Mouse (Mus musculus): ENCODE measurements around the gene Gm21304.
"Not testable (repeated sequence)": the region's sequence is repeated elsewhere in the genome, so short reads cannot be mapped to it uniquely, and the experiment has no call there.

Gene Gm21304

GRCm38 (mm10) chr10:104168215-104168614 lies at the start of gene Gm21304:
Gene Gm21304, plus strand, starts transcription at chr10:104168515.
- DNase-seq: not testable (repeated sequence)

GRCm38 (mm10) chr10:104142687-104143086 lies 25.6 kb upstream of the Gm21304 start, which contains the start of gene Gm21293:
Gene Gm21293, plus strand, starts transcription at chr10:104142987.
- DNase-seq: not testable (repeated sequence)

GRCm38 (mm10) chr10:104151197-104151596 lies 17.1 kb upstream of the Gm21304 start, which contains the start of gene Gm6763:
Gene Gm6763, plus strand, starts transcription at chr10:104151497.
- DNase-seq: not testable (repeated sequence)

- DNase-seq: not testable (repeated sequence)
Observed at GRCm38 (mm10) chr10:104159706-104160105, 8.6 kb upstream of the Gm21304 start, which contains the start of gene Gm8764. Gene Gm8764, plus strand, starts transcription at chr10:104160006.

- DNase-seq: not testable (repeated sequence)
Observed at GRCm38 (mm10) chr10:104176724-104177123, 8.4 kb downstream of the Gm21304 start, which contains the start of gene Gm21312. Gene Gm21312, plus strand, starts transcription at chr10:104177024.

- not testable (repeated sequence) for DNase-seq
Observed at GRCm38 (mm10) chr10:104185233-104185632, 16.9 kb downstream of the Gm21304 start, which contains the start of gene Gm20765. Gene Gm20765, plus strand, starts transcription at chr10:104185533.

GRCm38 (mm10) chr10:104193742-104194141 lies 25.4 kb downstream of the Gm21304 start, which contains the start of gene Gm4340:
Gene Gm4340, plus strand, starts transcription at chr10:104194042.
- DNase-seq: not testable (repeated sequence)

- DNase-seq: no peak
Observed at GRCm38 (mm10) chr10:104209655-104210054, 41.3 kb downstream of the Gm21304 start.

- no peak for DNase-seq
Observed at GRCm38 (mm10) chr10:104210268-104210990, 42.1 kb downstream of the Gm21304 start.

- DNase-seq: no peak
Observed at GRCm38 (mm10) chr10:104214527-104214926, 46.2 kb downstream of the Gm21304 start.

Measured in right cerebral cortex, postnatal 4 days (tissue).